Mouse (Mus musculus) skeletal muscle tissue, postnatal 0 days (tissue): ENCODE measurements around the gene Diras2. TPM values are rescaled to one million over a fixed set of nuclear protein-coding genes. Genes with fewer than 3 reads are reported as not detected.

ENCODE experiments used
- polyA plus RNA-seq: library from polyadenylated mRNA; unstranded; fragments of >200 nt; fragmentation: Nextera tagmentation; extraction: Ambion mirVana; gene quantifications from 2 replicates; pipeline ENCODE4 v1.2.1, GENCODE M21; 2015

Gene Diras2
- 0.04 TPM in 1 of 2 replicates, not detected in the other for polyA plus RNA-seq

DNA sequence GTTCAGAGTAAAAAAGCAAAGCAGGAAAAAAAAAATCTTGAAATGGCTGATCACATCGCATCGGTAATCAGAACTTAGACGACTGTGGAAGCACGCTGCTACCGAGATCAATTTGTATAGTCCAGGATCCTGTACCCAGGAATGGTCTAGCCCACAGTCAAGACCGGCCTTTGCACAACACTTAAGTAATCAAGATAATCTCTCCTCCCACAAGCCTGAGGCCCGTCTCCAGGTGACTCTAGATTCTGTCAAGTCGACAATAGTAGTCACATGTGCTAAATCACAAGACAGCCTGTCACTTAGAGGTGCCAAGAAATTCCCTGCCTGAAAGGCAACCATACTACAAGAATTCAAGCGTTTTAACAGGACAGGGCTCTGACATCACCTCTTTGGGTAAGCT, at the start of gene Diras2:
TSS of gene Diras2 (minus strand) at position 159 of the 400 bp plus-strand sequence.

Other genes with a start within 250 kb of the Diras2 start
- 1.1 and 1.3 TPM in 2 replicates for gene Syk, start 51.9 kb upstream of the Diras2 start, polyA plus RNA-seq